Mouse (Mus musculus) CD4-positive helper T cell, adult 2 months (primary cell): ENCODE data around the gene Grb10.

Experiments used
- DNase-seq: peaks from one replicate; pipeline ENCODE4 v3.0.0-alpha.2; 2012; ENCODE audit warnings: low read depth, missing footprints, low spot score

Grb10 gene

DNA sequence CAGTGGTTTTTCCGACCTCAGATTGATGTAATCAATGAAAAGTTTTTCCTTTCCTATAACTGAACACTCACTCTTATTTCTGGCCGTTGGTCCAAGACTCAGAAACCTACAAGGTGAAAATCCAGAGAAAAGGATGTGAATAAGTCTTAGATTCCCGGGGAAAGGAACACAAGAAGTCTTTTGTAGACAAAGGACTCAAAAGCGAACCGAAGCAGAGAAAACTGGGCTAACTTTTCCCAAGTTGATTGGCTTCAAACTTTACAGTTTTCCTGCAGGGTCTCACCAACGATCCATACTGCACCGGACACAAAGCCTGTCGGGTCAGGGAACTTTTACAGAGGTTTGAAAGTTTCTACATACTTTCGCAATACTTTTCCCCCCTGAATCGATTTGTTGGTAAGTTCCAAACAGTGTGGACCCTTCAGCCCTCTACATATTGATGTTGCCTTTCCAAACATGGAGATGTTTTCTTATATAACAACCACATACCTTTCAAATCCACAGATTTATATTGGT, at the start of gene Grb10:
Grb10 (minus strand) TSS at position 214 of the 516 bp plus-strand sequence.
- no peak for DNase-seq

DNA sequence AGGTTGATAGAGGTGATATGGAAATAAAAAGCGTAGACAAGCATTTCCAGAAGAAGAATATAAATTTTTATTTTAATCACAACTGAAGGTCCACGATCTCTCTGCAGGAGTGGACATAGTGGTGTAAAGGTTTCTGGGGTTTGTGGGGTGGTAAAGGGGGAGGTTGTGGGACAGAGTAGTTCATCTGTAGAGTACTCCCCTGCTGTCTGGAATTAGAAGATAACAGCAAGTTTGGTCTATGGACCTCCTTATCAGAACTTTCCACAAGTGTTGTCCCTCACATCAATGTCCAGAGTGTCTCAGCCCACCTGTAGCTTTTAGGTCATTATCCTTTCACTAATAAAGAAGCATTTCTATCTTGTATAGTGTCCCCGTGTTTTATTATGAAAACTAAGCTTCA, 43.2 kb upstream of the Grb10 start:
- DNase-seq, result no peak

DNA sequence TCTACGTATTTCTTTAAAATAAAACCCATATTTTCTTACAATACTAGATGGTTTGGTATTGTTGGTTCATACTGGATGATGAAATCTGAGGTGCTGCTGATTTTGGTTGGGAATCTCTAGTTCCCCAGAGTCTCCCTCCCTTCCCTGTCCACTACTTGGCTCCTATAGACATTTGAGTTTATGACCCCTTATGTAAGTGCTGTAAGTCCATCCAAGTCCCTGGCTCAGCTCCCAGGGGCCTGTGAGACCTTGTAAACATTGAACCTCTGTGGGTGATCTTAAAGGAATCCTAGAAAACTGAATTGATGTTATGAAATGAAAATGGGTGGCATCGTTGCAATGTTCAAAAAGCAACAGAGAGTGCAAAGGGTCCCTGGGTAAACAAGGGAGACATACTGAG, 40.7 kb upstream of the Grb10 start:
- no peak for DNase-seq

DNA sequence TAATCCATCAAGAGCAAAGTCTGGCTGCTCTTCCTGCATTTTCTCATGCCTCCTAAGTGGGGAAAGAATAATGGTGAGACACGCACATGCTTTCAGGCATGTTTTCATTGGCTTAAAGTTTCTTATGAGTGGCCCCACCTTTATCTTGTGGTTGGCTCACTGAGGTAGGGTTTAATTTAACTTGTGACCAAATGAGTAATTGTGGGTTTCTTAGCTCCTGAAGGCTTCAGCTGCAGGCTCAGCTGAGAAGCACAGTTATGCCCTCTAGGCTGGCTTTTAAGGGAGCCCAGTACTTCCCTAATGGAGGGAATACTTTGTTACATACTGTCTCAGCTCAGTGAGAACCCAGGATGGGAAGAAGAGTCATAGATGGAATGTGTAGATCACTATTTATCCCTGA, 37.0 kb upstream of the Grb10 start:
- DNase-seq, result no peak

DNA sequence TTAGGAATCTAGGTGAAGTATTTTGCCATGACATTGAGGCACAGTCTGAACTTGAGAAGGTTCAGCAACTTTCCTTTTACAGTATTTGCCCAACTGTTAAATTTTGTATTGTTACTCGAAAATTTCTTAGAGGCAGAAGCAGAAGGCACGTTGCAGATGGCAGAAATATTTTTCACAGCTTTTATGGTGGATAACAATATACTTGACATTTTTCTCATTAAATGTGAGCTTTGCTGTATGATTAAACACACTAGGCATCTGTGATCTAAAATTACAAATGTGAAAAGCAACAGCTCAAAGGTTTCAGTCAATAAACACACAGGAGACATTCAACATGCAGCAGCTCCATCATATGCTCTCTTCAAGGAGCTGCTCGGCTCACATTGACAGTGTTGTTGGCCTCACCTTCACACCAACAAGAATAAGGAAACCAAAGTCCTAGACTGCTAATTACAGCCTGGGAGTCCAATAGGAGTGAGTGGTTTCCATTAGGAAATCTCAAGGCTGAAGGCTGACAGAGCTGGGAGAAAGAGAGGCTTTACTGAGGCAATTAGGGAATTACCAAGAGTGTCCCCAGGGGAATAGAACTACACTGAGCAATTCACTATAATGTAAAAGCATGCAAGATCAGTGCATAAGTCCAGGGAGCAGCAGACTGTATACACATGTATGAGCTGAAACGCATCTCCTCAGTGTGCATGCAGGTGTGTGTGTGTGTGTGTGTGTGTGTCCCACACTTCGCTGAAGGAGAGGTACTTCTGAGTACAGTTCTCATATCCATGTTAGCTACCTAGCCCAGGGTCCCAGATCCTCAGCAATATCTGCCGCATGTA, 35.1 kb upstream of the Grb10 start:
- no peak for DNase-seq

DNA sequence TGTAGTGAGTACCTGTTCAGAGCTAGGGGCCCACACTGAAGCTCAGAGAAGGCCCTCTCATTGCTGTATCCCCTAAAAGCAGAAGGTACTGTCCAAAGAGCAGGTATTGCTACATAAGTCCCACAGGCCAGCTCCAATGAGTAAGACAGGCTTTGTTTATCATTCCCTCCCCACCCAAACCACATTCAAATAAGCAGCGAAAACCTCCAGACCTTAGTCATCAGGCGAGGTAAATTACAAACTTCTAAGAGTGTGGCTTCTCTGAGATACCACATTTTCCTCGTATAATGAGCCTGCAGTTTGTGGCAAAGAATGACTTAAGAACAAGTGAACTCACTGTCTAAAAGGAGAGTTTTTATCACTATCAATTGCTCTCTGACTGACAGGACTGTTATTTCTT, 33.8 kb upstream of the Grb10 start:
- DNase-seq, result no peak

DNA sequence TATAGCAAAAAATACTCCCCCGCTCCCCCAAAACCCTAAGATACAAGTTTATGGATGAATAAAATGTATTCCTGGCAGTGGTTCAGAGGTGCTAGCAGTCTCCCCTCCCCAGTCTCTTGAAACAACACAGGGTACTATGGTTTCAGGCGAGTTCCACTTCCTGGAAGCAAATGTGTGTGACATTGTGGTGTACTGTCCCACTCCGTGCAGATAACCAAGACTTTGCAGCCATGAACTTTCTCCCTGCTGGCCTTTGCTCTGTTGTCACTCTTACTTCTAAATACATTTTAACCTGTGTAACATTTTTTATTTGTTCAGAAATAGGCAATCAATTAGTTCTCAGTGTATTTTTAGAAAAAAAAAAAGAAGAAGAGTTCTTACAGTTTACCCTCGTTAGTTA, 20.5 kb upstream of the Grb10 start:
- no peak for DNase-seq

DNA sequence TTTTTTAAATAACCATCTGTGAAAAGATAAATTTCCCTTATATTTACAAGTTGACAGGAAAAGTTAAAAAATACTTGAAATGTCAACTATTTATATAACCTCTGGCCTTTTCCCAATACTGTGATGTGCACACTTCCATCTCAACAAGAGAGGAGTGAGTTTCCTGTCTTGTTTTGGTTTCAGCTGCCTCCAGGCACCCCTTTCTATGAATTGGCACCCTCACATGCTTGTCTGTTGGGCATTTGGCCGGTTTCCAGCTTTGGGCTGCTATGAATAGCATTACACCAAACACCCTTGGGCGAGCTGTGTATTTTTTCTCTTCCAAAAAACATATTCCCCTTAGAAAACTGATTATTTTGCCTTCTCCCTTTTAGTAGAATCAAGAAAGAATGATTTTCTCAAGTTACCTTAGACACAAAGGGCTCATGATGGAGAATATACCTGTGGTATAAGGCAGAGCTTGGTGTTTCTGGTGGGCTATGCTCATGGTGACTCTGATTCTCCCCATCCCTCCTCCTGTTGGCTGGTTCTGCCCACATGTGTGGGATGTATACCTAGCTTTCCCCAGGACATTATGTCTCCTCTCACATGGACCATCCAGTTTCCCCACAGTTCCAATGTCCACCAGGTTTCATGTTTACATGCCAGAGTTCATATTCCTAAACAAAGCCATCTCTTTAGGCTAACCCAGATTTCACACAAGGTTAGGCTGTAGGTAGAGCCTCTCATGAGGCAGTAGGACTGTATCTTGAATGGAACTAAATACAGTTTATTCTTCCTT, 10.3 kb upstream of the Grb10 start:
- DNase-seq, result no peak

DNA sequence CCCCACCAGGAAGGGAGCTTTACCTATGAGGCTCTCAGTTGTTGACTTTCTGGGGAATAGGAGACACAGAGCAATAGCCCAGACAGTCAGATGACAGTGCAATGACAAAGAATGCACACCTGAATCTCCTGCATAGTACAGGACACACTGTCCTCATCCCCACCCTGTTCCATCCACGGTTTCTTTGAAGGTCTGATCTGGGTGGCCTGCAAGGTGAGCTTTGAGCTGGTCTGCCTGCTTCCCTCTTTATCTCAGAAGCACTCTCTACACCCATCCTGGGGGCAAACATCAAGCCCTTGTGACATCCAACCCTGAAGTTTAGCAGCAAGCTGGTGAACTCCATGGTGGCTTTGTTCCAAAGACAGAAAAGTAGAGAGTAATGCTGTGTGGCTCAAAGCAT, 9.7 kb upstream of the Grb10 start:
- no peak for DNase-seq

DNA sequence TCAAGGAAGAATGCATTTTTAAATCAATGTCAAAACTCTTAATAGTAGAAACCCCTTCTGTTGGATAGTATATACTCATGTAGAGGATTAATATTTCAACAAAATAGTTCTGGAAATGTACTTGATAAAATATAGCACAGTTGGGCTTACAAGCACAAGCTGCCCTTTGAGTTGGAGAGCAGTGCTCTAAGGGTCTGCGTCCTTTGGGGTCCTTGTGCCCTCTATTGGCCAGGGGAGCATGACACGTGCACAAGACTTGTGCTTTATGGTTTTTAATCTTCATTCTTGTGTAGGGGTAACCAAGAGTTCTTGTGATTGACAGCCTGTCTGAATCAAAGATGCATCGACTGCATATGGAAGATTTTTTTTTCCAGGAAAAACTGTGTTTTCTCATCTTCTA, 5.8 kb upstream of the Grb10 start:
- no peak for DNase-seq

DNA sequence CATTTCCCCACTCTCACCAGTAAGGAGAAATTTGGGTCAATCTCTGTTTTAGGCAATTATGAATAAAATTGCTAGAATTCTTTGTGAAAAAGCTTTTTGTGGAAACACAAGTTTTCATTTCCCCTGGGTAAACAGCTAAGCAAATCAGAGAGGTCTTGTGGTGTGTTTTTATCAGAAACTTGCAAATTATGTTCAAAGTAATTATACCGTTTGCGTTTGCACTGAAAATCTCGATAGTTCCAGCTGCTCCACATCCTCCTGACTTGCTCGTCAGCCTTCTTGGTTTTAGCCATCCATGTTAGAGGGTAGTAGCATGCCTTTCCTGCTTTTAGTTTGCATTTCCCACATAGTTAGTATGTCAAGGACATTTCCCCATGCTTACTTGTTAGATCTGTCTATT, 3.3 kb upstream of the Grb10 start:
- no peak for DNase-seq

DNA sequence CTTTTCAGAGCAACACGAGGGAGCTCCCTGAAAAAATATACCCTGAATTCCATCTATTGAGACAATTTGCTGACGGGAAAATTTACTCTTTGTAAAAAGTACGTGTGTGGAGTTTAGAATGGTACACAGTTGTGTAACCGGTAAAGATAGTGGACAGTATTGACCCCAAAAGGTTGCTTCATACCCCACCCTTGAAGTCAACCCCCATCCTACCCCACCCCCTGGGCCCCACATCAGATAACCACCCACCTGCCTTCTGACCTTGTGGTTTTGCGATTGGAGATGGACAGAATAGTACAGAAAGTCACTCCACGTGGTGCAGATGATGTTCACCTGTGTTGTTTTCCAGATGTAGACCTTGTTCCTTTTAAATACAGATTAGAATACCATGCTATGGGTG, 2.9 kb upstream of the Grb10 start:
- no peak for DNase-seq

DNA sequence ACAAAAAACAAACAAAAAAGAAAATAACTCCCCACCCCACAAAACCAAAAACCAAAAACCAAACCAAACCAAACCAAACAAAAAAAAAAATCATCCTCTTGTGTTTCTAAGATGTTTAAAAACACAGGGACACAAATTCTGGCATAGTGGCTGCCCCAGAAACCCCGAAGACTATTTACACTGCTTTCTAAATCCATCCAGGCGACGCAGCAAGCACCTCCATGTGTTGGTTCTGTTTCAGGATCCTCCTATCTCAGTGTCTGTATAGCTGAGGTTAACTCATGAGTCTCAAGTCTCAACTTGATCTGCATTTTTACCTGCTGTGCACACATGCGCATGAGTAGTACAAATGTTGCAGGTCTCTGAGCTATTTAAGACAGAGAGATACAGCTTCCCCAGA, 1.9 kb upstream of the Grb10 start:
- no peak for DNase-seq

DNA sequence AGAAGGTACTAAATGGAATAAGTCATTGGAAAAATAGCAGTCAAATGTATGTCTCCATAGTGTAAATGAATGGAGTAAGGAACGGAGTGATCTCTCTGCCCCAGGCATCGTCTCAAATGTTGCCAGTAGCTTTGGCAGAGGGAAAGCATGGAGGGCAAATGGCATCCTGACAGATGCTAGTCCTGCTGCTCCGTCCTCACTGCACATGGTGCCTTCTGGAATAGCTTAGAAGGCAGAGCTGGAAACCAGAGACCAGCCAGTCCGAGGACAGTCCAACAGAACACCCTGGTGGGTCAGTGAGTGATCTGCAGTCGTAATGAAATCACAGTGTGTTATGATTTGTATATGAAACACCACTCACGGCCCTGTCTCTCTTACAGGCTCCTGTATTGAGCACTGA, 1.3 kb upstream of the Grb10 start:
- DNase-seq, result no peak

DNA sequence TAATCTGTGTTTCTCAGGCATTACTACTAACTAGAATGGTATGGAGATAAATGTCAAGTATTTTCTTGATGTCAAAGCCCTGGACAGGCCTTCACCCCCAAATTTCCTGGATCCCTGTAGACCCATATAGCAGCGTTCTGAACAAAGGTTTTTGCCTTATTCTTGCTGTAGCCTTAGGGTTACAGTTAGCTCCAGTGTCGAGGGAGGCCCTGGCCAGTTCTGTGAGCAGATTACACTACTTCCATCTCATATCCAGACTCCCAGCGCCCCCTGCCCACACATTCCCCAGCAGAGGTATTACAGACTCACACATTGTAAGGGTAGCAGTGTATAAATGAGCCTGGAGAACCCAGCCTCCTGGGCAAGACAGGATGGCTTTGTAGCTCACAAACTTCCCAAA, 615 bp upstream of the Grb10 start:
- DNase-seq, result no peak

DNA sequence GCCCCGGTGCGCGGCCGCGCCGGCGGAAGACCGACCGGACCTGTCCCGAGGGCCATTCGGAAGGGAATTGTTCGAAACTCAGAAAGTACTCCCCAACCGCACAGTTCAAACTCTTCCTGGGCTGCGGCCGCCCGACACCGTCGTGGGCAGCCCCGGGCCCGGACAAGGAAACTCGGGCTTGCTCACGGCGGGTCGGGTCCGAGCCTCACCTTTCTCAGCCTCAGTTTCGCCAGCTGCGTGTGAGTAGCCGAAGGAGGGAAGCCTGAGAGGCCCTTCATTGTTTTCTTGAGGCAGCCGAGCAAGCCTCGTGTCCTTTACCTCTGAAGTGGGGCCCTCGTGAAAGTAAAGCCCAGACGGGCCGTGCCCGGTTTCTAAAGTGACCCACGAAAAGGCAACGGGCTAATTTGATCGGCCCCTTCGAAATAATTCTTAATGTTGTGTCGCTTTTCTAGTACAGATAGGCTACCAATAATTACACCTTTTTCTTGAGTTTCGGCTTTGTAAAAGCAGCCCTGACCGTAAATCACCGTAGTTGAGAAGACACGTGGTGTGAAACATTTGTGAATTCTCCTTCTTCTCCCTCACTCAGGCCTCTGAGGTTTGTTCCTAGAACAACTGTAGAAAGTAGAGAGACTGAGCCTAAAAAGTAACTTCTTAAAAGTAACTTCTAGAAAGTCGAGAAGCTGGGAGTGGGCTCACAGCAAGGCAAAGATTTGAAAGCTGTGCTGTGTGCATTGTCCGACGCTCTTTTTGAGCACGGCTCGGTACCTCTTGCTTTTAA, 604 bp downstream of the Grb10 start:
- no peak for DNase-seq

DNA sequence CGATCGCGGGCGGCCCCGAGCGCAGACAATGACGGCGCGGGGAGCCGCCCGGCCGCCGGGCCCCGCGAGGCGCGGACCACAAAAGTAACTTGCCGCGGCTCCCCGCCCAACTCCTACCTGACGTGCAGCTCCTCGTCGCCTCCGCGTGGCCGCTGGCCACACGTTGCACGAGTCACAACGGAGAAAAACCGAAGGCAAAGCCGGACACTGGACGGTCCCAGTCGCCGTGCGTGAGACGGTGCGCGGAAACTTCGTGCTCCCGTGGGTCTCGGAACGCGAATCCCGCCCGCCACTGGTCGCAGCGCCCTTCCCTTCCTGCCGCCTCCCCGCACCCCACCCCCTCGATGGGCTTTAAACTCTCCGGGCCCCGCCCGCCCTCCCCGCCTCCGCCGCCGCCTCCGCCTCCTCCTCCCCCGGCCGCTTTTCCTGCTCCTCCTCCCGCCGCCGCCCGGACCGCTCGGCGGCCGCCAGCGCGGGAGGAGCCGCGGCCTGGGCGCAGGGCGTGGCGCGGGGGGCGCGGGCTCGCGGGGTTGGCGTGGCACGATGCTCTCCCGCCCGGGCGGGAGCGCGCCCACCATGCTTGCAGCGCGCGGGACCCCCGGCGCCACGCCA, 1.3 kb downstream of the Grb10 start:
- no peak for DNase-seq

DNA sequence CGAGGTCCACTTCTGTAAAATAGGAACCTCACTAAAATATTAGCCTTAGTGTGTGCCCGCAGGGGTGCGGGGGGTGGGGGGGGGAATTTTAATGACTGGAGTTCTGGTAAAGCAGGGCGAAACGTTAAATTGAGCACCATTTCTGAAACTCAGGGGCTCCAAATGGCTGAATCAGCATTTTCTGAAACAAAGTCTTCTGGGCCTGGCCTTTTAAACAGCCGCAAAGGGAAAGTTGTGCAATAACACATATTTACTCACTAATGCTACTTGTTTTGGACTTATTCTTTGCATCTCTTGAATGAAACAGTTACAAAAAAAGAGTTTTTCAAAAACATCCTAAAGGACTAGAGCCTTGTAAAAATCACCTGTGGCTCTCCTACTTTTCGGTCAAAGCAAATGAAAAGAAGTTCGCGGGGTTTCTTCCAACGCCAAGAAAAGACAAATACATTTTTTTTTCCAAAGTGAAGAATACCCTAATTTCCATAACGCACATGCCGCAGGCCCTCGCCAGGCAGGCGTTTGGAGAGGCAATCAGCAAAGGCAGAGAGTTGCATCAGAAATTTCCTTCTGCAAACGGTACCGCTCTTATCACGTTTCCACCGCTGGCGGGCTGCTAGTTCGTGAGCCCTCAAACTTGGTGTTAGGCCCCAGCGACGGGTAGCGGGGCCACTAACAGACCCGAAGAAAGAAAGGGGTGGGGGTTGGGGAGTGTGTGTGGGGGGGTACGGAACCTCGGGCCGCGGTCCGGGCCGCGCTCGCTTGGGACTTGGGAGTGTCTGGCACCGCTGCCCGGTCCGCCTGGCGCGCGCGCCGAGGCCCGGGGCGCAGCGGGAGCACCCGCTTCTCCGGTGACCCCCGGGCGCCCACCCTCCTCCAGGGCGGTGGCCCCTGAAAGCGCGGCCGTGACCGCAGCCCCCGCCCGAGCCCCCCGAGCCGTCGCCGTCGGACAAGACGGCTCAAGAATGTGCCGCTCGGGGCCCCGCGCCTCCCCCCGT, 2.3 kb downstream of the Grb10 start:
- no peak for DNase-seq

DNA sequence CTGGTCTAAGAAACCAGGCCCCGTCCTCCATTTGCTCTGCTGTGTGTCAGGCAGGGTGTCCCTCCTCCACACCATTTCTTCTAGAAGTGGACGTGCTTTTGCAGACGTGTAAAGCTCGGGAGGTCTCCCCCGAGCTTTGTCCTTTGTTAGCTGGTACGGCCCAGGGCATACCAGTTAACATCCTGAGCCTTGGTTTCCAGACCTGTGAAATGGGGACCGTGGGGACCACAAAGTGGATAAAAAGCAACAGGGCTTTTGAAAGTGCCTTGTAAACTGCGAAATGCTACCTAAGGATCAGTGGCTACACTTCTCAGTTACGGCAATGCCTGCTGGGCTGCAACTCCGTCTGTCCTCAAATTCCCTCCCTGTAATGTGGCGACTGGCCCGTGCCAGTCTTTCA, 3.2 kb downstream of the Grb10 start:
- DNase-seq, result no peak

DNA sequence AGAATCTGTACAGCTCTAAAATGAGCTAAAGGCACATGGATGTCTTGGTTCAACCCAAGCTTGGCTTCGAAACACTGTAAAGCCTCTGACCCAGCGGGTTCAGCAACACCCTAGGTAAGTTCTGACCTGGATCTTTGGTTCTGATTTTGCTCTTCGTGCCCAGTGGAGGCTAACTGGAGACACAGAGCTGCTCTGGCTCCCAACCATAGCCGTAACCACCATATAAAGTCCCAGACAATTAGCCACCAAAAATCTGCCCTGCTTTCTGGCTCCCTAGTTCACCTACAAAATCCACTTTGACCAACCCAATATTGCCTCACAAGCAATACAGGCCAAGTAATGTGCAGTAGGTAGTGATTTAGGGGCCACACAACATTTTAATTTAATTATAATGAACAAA, 3.7 kb downstream of the Grb10 start:
- no peak for DNase-seq

DNA sequence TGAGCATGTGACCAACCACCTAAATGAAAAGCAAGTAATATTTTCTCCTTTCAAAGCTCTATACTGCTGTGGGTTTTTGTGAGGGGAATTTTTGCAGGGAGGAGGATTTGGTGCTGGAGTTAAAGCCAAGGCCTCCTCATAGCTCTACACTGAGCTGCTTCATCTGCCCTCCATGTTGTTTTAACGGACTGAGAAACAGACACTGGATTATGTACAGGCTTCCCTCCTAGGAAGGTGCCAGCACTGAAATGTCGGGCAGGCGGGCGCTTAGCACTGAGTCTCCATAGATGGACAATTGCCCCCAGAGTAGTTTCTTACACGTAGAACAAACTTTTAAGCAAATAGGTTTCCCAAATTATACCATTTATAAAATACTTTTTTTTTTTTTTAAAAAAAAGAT, 4.1 kb downstream of the Grb10 start:
- no peak for DNase-seq
